Mouse (Mus musculus): ENCODE data around the gene Sike1.

DNA sequence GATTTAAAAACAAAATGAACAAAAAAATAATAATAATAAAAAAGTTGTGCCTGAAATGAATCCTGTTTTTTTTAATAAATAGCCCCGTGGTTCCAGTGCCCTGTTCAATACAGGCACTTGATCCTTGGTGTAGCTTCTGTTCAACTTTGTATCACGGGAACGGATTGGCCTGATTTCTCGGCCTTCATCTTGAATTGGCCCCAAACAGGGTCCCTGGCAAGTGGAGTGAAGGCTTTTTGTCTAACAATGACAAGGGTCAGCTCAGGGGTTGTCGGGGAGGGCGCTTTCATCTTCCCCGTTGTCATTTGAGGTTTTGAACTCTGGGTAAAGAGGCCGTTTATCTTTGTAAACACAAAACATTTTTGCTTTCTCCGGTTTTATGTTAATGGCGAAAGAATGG is 62.2 kb downstream of the Sike1 start:
- no peak for TF ChIP-seq POLR2A (IDR thresholded peaks at IDR 0.05; ENCODE audit: borderline replicate concordance, control insufficient read depth, low read depth, low read length)
- no peak for TF ChIP-seq CTCF (IDR thresholded peaks at IDR 0.05; ENCODE audit: control insufficient read depth, insufficient read depth, low read length)
